Mouse (Mus musculus): ENCODE results near the gene Syne4.

The Syne4 gene

GRCm38 (mm10) chr7:30296816-30297215, 17.8 kb upstream of the Syne4 start:
- no peak for DNase-seq (ENCODE audit: low spot score)

- no peak for DNase-seq (ENCODE audit: low spot score)
These were observed 17.3 kb upstream of the Syne4 start for GRCm38 (mm10) chr7:30297266-30297665.

GRCm38 (mm10) chr7:30300914-30301313, 13.7 kb upstream of the Syne4 start:
- DNase-seq (ENCODE audit: low spot score): no peak

- DNase-seq (ENCODE audit: low spot score): no peak
These were observed 8.4 kb upstream of the Syne4 start for GRCm38 (mm10) chr7:30306083-30306779.

- DNase-seq (ENCODE audit: low spot score): peak; percentile 96
These were observed 6.3 kb upstream of the Syne4 start, which contains the start of gene Alkbh6 for GRCm38 (mm10) chr7:30308076-30309005. Gene Alkbh6 (plus strand): TSS chr7:30308717.

GRCm38 (mm10) chr7:30309395-30310129, 5.0 kb upstream of the Syne4 start:
- no peak for DNase-seq (ENCODE audit: low spot score)

- no peak for DNase-seq (ENCODE audit: low spot score)
These were observed 4.5 kb upstream of the Syne4 start for GRCm38 (mm10) chr7:30310136-30310535.

GRCm38 (mm10) chr7:30313666-30314320, 814 bp upstream of the Syne4 start:
- no peak for DNase-seq (ENCODE audit: low spot score)

- no peak for DNase-seq (ENCODE audit: low spot score)
These were observed 1.2 kb downstream of the Syne4 start for GRCm38 (mm10) chr7:30315559-30316529.

- DNase-seq (ENCODE audit: low spot score): no peak
These were observed 3.5 kb downstream of the Syne4 start for GRCm38 (mm10) chr7:30318142-30318541.

- DNase-seq (ENCODE audit: low spot score): no peak
These were observed 6.3 kb downstream of the Syne4 start for GRCm38 (mm10) chr7:30320946-30321345.

GRCm38 (mm10) chr7:30321539-30322284, 7.1 kb downstream of the Syne4 start, which contains the start of gene E130208F15Rik:
Gene E130208F15Rik (plus strand): TSS chr7:30321740.
- DNase-seq (ENCODE audit: low spot score): no peak

GRCm38 (mm10) chr7:30322285-30322667, 7.7 kb downstream of the Syne4 start:
- DNase-seq (ENCODE audit: low spot score): peak; percentile 85

- no peak for DNase-seq (ENCODE audit: low spot score)
These were observed 8.3 kb downstream of the Syne4 start for GRCm38 (mm10) chr7:30322865-30323264.

GRCm38 (mm10) chr7:30323795-30324194, 9.2 kb downstream of the Syne4 start, which contains the start of gene Sdhaf1:
Gene Sdhaf1 (minus strand): TSS chr7:30323895.
- no peak for DNase-seq (ENCODE audit: low spot score)

GRCm38 (mm10) chr7:30324300-30324944, 9.8 kb downstream of the Syne4 start:
- no peak for DNase-seq (ENCODE audit: low spot score)

GRCm38 (mm10) chr7:30325364-30325763, 10.8 kb downstream of the Syne4 start:
- no peak for DNase-seq (ENCODE audit: low spot score)

- no peak for DNase-seq (ENCODE audit: low spot score)
These were observed 11.8 kb downstream of the Syne4 start for GRCm38 (mm10) chr7:30326427-30326826.

GRCm38 (mm10) chr7:30327140-30327539, 12.5 kb downstream of the Syne4 start:
- DNase-seq (ENCODE audit: low spot score): no peak

Measured in layer of hippocampus, adult 9-10 months (tissue).